Mouse (Mus musculus) embryonic stem cell, embryonic (primary cell): ENCODE results near the gene Pip5k1a.

Experiments used
- CTCF ChIA-PET, 4 experiments: fragments of 300-600 bp in 2 of 4; fragments of 350-600 bp in 2 of 4; sonication (Branson Sonifier 250); formaldehyde crosslinking; loops; one replicate each; lab custom pipeline; 2022; ENCODE audit warnings: inconsistent platforms in 2 of 4; lab: Charles Lee
- POLR2A ChIA-PET, 4 experiments: fragments of 300-600 bp in 2 of 4; fragments of 350-600 bp in 2 of 4; sonication (Branson Sonifier 250); formaldehyde crosslinking; loops; one replicate each; lab custom pipeline; 2022; ENCODE audit warnings: antibody characterized with exemption in 4 of 4, inconsistent platforms in 1 of 4; lab: Charles Lee

The Pip5k1a gene

GRCm38 (mm10) chr3:95014428-95015151, 92.1 kb downstream of the Pip5k1a start:
- ChIA-PET CTCF (interaction anchor here (0.5 to 2.6 kb wide), 9 partner anchors 12 to 203 kb away, joined by 3 to 17 read pairs (median 5); partner anchors contain the start of gene Gabpb2 (in 1 of the 4)), POLR2A (interaction anchor here (0.7 to 13.8 kb wide), 76 partner anchors 10 to 646 kb away, joined by 3 to 229 read pairs (median 11); partner anchors contain the start of genes Pi4kb (in 3 of the 4), Gabpb2 (in 2 of the 4), Pip5k1a (in 2 of the 4) and Psmd4 (in 2 of the 4))

- ChIA-PET CTCF (interaction anchor here in 3 of 4 experiments (1.1 to 1.7 kb wide), 3 partner anchors 17 kb away, joined by 4 to 8 read pairs (median 4); no protein-coding TSS in a partner anchor), POLR2A (interaction anchor here (0.5 to 13.8 kb wide), 41 partner anchors 10 to 1206 kb away, joined by 3 to 229 read pairs (median 21); partner anchors contain the start of genes Pi4kb (in 2 of the 4), Psmd4 (in 2 of the 4), Rfx5 (in 2 of the 4) and Bola1 (in 1 of the 4))
Measured at GRCm38 (mm10) chr3:95013699-95014427, 92.9 kb downstream of the Pip5k1a start.

GRCm38 (mm10) chr3:95012982-95013381, 93.7 kb downstream of the Pip5k1a start:
- ChIA-PET CTCF (no interaction called here), POLR2A (interaction anchor here in 3 of 4 experiments (1.0 to 13.8 kb wide), 14 partner anchors 10 to 1207 kb away, joined by 3 to 229 read pairs (median 60); partner anchors contain the start of genes Bola1 (in 1 of the 3), Hist2h2ab (in 1 of the 3), Pi4kb (in 1 of the 3) and Psmd4 (in 1 of the 3))

GRCm38 (mm10) chr3:95010396-95010795, 96.3 kb downstream of the Pip5k1a start:
- POLR2A ChIA-PET: interaction anchor here in 3 of 4 experiments (0.6 to 13.8 kb wide), 8 partner anchors 8 to 36 kb away, joined by 3 to 229 read pairs (median 4); partner anchors contain the start of genes Pi4kb (in 1 of the 3) and Psmd4 (in 1 of the 3)
- CTCF ChIA-PET: interaction anchor here in 1 of 4 experiments (0.7 kb wide), 1 partner anchor 14 kb away, joined by 3 read pairs; no protein-coding TSS in a partner anchor
